Mouse (Mus musculus) intestine, embryonic 14.5 days (tissue): ENCODE data around the gene Shank1. TPM values are rescaled to one million over a fixed set of nuclear protein-coding genes. Genes with fewer than 3 reads are reported as not detected.
A peak's percentile ranks its signal among the peaks of the same experiment; 100 is the strongest.

Experiments
- ATAC-seq: fragments of 200-750 bp; cut with Nextera tagmentation; replicated peaks from 2 replicates; pipeline ENCODE4 v1.8.0; 2017; ENCODE audit warnings: low read depth, moderate number of reproducible peaks, moderate TSS enrichment, moderate library complexity; ENCODE audit not compliant: low FRiP score, low TSS enrichment
- DNase-seq: peaks from one replicate; pipeline ENCODE4 v3.0.0-alpha.2; 2018; ENCODE audit warnings: low spot score
- H3K27ac ChIP-seq: fragments of 300-500 bp; sonication (generic); 2 replicates; pipeline ENCODE4 v1.5.1; 2014; ENCODE audit warnings: low read depth, mild to moderate bottlenecking, control low read depth
- H3K27me3 ChIP-seq: fragments of 300-500 bp; sonication (generic); replicated peaks from 2 replicates; pipeline ENCODE4 v1.6.1; 2014; ENCODE audit warnings: low read length, control low read depth; ENCODE audit not compliant: control insufficient read depth, insufficient read depth
- H3K36me3 ChIP-seq: fragments of 300-500 bp; sonication (generic); 2 replicates; pipeline ENCODE4 v1.6.1; 2014; ENCODE audit warnings: low read length, control low read depth; ENCODE audit not compliant: control insufficient read depth, insufficient read depth
- H3K4me1 ChIP-seq: fragments of 300-500 bp; sonication (generic); replicated peaks from 2 replicates; pipeline ENCODE4 v1.6.1; 2014; ENCODE audit warnings: low read length, control low read depth, mixed read lengths; ENCODE audit not compliant: control insufficient read depth, insufficient read depth
- H3K4me2 ChIP-seq: fragments of 300-500 bp; sonication (generic); 2 replicates; pipeline ENCODE4 v1.6.1; 2014; ENCODE audit warnings: low read length
- H3K4me3 ChIP-seq: fragments of 300-500 bp; sonication (generic); 2 replicates; pipeline ENCODE4 v1.5.1; 2014; ENCODE audit warnings: low read depth, low read length, control low read depth, mixed read lengths
- H3K9ac ChIP-seq: fragments of 300-500 bp; sonication (generic); 2 replicates; pipeline ENCODE4 v1.6.1; 2014; ENCODE audit warnings: mild to moderate bottlenecking, low read length
- H3K9me3 ChIP-seq: fragments of 300-500 bp; sonication (generic); 2 replicates; pipeline ENCODE4 v1.6.1; 2016; ENCODE audit warnings: low read length, control low read depth; ENCODE audit not compliant: control insufficient read depth
- WGBS: fragments of 180-500 bp; shearing (Covaris S2); extraction: QIAGEN DNeasy Blood & Tissue Kit; methylation state at CpG from one replicate; pipeline ENCODE4 v1.1.7; 2014; 5-methylcytosine and 5-hydroxymethylcytosine counted together
- polyA plus RNA-seq: library from polyadenylated mRNA; unstranded; fragments of >200 nt; fragmentation: Nextera tagmentation; extraction: Ambion mirVana; gene quantifications from 2 replicates; pipeline ENCODE4 v1.2.1, GENCODE M21; 2014

The Shank1 gene
- polyA plus RNA-seq, 1 experiment from 2014 or later, result 3.0 TPM

DNA sequence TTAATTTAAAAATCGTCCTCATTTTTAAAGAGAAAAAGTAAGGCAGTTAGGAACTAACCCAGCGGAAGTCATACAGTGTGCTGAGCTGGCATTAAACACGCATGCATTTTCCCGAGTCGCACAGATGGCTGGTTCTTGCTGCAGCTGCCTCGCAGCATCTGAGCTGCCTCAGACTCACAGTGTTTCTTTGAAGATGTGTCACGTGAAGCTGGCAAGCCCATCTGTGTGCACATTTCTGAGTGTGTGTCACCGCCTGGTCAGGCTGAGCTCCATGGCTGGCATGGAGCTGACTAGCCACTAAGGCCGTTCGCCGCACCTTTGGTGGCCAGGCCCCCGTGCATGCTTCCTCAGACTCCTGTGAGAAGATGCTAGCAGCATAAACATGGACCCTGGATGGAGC lies 72.5 kb downstream of the Shank1 start:
- ATAC-seq (no peak), DNase-seq (no peak)
- no peak overlapping the region for H3K9ac ChIP-seq
- no peak overlapping the region for H3K4me2 ChIP-seq
- H3K4me1 ChIP-seq, result peaks cover 6% of the 10 kb centered on the region; the same call in 1 of the 2 replicates
- no peak overlapping the region for H3K27ac ChIP-seq
- no peak overlapping the region for H3K4me3 ChIP-seq
- WGBS, result 82% methylated on average over 12 of the region's 12 CpGs
- no peaks in the 10 kb centered on the region for H3K36me3 ChIP-seq
- no peaks in the 10 kb centered on the region for H3K9me3 ChIP-seq
- H3K27me3 ChIP-seq, result peaks cover 7% of the 10 kb centered on the region

DNA sequence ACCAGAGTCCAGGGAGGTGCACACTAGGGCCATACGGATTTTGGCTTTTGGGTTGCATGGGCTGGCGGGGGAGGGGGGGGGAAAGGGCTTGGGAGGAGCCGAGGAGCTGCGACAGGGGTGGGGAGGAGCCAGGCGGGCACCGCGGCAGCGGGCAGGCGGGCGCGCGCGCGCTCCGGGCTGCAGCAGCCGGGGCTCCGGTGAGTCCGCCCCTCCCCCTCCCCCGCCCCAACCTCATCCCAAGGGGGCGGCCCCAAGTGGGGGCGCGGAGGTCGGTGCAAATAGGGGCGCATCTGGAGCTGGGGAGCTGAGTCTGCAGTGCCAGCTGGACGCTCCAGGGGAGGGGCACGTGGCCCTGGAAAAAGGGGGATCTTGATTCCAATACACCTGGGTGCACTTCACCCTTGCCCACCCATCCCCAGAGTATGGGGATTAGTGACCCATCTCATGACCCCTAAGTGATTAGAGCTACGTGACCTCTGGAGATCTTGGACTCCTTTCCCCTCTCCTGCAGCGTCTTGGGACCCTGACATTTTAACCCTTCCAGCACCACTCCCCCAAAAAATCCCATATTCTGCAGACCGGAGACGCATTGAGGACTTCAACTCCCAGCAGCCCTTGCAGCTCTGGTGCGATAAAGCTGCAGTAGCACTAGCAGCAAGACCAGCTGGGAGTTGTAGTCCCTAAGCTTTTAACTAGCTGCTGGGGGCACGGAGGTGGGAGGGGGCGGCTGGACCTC lies 74.1 kb downstream of the Shank1 start, which contains the start of gene Syt3:
Syt3 (plus strand) TSS at position 123 of the 736 bp plus-strand sequence.
- peak; percentile 78 for DNase-seq
- Histone ChIP-seq H3K36me3 (no peaks in the 10 kb centered on the region), H3K9me3 (no peaks in the 10 kb centered on the region), H3K4me2 (peak within 1 kb of the TSS; percentile 97), H3K9ac (peak within 1 kb of the TSS; percentile 35), H3K4me3 (peak within 1 kb of the TSS; percentile 47), H3K27me3 (peaks cover 13% of the 10 kb centered on the region), H3K27ac (no peak within 1 kb of the TSS), H3K4me1 (peaks cover 6% of the 10 kb centered on the region; the same call in 1 of the 2 replicates)
- ATAC-seq, result peak; percentile 77
- WGBS, result 0% methylated on average over 30 of the region's 33 CpGs

DNA sequence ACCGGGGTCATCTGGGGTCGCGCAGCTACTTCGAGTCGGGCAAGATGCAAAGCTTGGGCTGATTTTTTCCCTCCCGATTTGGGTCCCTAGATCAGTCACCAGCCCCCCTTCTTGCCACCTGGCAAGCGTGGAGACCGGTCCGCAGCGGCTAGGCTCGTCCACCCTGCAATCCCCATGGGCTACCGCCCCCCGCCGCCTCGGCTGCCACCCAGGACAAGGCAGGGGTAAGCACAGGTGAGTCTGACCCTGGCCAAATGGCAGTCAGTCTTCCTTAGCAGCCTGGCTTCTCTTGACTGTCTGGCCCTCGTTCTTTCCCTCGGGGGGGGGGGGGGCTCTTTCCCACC lies 74.6 kb downstream of the Shank1 start:
- H3K36me3 ChIP-seq, result no peaks in the 10 kb centered on the region
- peak overlapping the region; percentile 97 for H3K4me2 ChIP-seq
- peak overlapping the region; percentile 30; the same call in 1 of the 2 replicates for H3K9ac ChIP-seq
- ATAC-seq, result peak; percentile 65; the same call in 1 of the 2 replicates
- no peak for DNase-seq
- H3K27ac ChIP-seq, result no peak overlapping the region
- H3K9me3 ChIP-seq, result no peaks in the 10 kb centered on the region
- WGBS, result 4% methylated on average over 17 of the region's 17 CpGs
- peaks cover 13% of the 10 kb centered on the region for H3K27me3 ChIP-seq
- peak overlapping the region; percentile 47 for H3K4me3 ChIP-seq
- peaks cover 6% of the 10 kb centered on the region; the same call in 1 of the 2 replicates for H3K4me1 ChIP-seq

DNA sequence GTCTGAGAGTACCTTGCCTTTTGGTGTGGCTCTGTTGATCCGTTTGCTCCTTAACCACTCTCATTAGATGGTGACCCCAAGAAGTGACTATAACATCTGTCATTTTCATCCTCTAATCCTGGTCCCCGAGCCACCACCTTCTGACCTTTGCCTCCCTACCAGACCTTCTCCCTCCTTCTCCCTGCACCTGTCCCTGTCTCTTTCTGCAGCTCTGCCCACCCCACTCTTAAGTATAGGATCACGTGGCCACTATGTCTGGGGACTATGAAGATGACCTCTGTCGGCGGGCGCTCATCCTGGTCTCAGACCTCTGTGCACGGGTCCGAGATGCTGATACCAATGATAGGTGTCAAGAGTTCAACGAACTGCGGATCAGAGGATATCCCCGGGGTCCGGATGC lies 75.7 kb downstream of the Shank1 start, which contains the start of gene 1700008O03Rik:
1700008O03Rik (minus strand) TSS at position 101 of the 400 bp plus-strand sequence.
- no peak for DNase-seq
- no peak within 1 kb of the TSS for H3K27ac ChIP-seq
- no peaks in the 10 kb centered on the region for H3K9me3 ChIP-seq
- H3K4me1 ChIP-seq, result peaks cover 6% of the 10 kb centered on the region; the same call in 1 of the 2 replicates
- peak within 1 kb of the TSS; percentile 97 for H3K4me2 ChIP-seq
- H3K9ac ChIP-seq, result peak within 1 kb of the TSS; percentile 30; the same call in 1 of the 2 replicates
- 75% methylated on average over 12 of the region's 12 CpGs for WGBS
- ATAC-seq, result no peak
- no peaks in the 10 kb centered on the region for H3K36me3 ChIP-seq
- H3K4me3 ChIP-seq, result peak within 1 kb of the TSS; percentile 47
- H3K27me3 ChIP-seq, result peaks cover 13% of the 10 kb centered on the region

DNA sequence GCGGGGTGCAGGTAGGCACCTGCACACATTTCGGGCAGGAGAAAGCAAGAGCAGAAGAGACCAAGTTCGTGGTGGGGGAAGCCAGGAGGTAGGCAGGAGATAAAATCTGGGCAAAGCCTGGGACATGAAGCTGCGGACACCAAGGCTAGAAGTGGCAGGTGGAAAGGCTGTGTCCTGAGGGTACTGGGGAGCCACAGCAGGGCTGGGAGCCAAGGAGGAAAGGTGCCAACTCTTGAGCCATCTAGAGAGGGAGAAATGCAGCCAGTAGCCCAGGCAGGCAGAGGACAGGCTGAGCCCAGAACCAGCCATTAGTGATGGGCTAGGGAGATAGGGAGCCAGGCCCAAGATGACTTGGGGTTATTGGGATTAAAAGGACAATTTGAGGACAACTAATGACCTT lies 81.8 kb downstream of the Shank1 start:
- H3K4me3 ChIP-seq, result no peak overlapping the region
- ATAC-seq (no peak), DNase-seq (no peak)
- peaks cover 6% of the 10 kb centered on the region; the same call in 1 of the 2 replicates for H3K27me3 ChIP-seq
- no peak overlapping the region for H3K4me2 ChIP-seq
- H3K27ac ChIP-seq, result no peak overlapping the region
- no peak overlapping the region for H3K9ac ChIP-seq
- no peaks in the 10 kb centered on the region for H3K9me3 ChIP-seq
- H3K4me1 ChIP-seq, result no peaks in the 10 kb centered on the region
- H3K36me3 ChIP-seq, result no peaks in the 10 kb centered on the region
- WGBS, result 83% methylated on average over 4 of the region's 4 CpGs

DNA sequence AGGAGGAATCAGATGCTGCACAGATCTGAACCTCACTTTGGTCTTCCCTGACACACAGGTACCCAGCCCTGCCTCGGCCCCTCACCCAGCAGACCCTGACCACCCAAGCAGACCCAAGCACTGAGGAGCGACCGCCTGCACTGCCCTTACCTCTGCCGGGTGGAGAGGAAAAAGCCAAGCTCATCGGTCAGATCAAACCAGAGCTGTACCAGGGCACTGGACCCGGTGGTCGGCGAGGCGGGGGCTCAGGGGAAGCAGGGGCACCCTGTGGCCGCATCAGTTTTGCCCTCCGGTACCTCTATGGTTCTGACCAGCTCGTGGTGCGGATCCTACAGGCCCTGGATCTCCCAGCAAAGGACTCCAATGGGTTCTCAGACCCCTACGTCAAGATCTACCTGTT lies 82.3 kb downstream of the Shank1 start:
- WGBS, result 89% methylated on average over 14 of the region's 14 CpGs
- H3K4me2 ChIP-seq, result no peak overlapping the region
- peaks cover 6% of the 10 kb centered on the region; the same call in 1 of the 2 replicates for H3K27me3 ChIP-seq
- no peaks in the 10 kb centered on the region for H3K4me1 ChIP-seq
- H3K27ac ChIP-seq, result no peak overlapping the region
- H3K9ac ChIP-seq, result no peak overlapping the region
- no peaks in the 10 kb centered on the region for H3K36me3 ChIP-seq
- no peaks in the 10 kb centered on the region for H3K9me3 ChIP-seq
- no peak overlapping the region for H3K4me3 ChIP-seq
- ATAC-seq, result no peak
- no peak for DNase-seq

DNA sequence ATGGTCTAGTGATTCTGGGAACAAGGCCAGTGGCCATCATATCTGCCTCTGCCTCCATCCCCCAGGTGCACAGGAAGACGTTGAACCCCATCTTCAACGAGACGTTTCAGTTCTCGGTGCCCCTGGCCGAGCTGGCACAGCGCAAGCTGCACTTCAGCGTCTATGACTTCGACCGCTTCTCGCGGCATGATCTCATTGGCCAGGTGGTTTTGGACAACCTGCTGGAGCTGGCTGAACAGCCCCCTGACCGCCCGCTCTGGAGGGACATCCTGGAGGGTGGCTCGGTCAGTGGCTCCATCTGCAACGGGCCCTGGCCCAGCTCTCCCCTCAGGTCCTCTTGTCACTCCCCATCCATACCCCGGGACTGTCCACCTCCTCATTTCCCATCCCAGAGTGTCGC lies 83.2 kb downstream of the Shank1 start:
- Histone ChIP-seq H3K27me3 (no peaks in the 10 kb centered on the region), H3K9ac (no peak overlapping the region), H3K27ac (no peak overlapping the region), H3K4me1 (no peaks in the 10 kb centered on the region), H3K4me2 (no peak overlapping the region), H3K36me3 (no peaks in the 10 kb centered on the region), H3K9me3 (no peaks in the 10 kb centered on the region), H3K4me3 (no peak overlapping the region)
- no peak for ATAC-seq
- DNase-seq, result no peak
- 87% methylated on average over 17 of the region's 17 CpGs for WGBS

DNA sequence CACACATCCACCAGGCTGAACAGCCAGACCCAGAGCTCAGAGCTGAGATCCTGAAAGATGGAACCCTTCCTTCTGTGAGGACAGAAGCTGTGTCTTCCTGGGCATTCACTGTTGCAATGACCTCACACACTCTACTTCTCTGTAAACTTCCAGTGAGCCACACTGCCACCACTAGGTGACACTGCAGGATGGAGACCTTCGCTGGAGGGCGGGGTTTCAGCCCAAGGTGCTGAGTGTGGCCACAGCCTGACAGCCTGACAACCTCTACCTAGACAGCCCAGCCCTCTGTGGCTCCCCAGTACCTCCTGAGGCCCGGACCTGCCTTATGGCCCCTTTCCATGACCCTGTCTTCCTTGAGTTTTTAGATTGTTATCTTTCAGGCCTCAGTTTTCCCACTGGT lies 88.5 kb downstream of the Shank1 start:
- Histone ChIP-seq H3K4me1 (no peaks in the 10 kb centered on the region), H3K9me3 (no peaks in the 10 kb centered on the region), H3K27ac (no peak overlapping the region), H3K27me3 (0 out of 2 replicates have a peak, but pooled peaks cover 3% of the 10 kb centered on the region), H3K4me3 (no peak overlapping the region), H3K36me3 (no peaks in the 10 kb centered on the region), H3K4me2 (no peak overlapping the region), H3K9ac (no peak overlapping the region)
- WGBS, result 11% methylated on average over 3 of the region's 3 CpGs
- ATAC-seq (peak; percentile 61), DNase-seq (no peak)

DNA sequence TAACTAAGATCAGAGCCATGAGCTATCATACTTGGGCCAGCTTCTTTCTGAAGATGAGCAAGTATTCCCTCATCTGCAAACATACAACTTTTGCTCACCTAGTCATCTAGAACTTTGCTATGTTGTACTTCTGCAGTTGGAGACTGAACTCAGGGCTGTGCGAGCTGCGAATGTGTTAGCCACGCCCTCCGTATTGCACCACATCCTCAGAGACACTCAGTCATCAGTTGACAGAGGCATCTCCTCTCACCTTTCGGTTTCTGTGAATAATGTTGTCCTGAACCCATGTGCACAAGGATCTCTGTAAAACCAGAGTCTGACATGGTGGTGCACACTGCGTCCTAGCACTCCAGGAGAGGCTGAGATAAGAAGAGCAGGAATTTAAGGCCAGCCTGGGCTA lies 91.6 kb downstream of the Shank1 start:
- Histone ChIP-seq H3K4me3 (no peak overlapping the region), H3K27me3 (0 out of 2 replicates have a peak, but pooled peaks cover 6% of the 10 kb centered on the region), H3K9ac (no peak overlapping the region), H3K36me3 (no peaks in the 10 kb centered on the region), H3K4me2 (no peak overlapping the region), H3K4me1 (no peaks in the 10 kb centered on the region; the same call in 1 of the 2 replicates), H3K27ac (no peak overlapping the region), H3K9me3 (no peaks in the 10 kb centered on the region)
- 70% methylated on average over 6 of the region's 6 CpGs for WGBS
- ATAC-seq, result no peak
- no peak for DNase-seq
